Mouse (Mus musculus): ENCODE measurements at regions not wholly inside any gene's neighbourhood (a gene's known extent, or its start where the extent isn't known, plus 50 kb on each side); places are given as distances from the start of the nearest gene placed in this dataset.

GRCm38 (mm10) chr16:52508633-52509379 lies 54.9 kb upstream of the Alcam start:
- TF ChIP-seq CTCF (IDR thresholded peaks at IDR 0.05; ENCODE audit: low read depth): no peak
- no peak for TF ChIP-seq EP300 (IDR thresholded peaks at IDR 0.05; ENCODE audit: low read depth)
